Mouse (Mus musculus) heart, postnatal 10 days (tissue): ENCODE data around the gene Capns2. TPM values are rescaled to one million over a fixed set of nuclear protein-coding genes. Genes with fewer than 3 reads are reported as not detected.

Source experiments
- DNase-seq, 2 experiments: peaks; one replicate each; pipeline ENCODE4 v3.0.0; 2021
- intact Hi-C: fragments of 180-260 bp; cut with DNase I; formaldehyde crosslinking; loops from one replicate; pipeline ENCODE4 v1.15.1; 2025
- microRNA-seq, 2 experiments: library from miRNA; unstranded; fragments of <30 nt; microRNA quantifications; one replicate each; pipeline ENCODE4 v1.2.0; 2022
- total RNA-seq, 2 experiments: library from RNA; stranded (reverse); gene quantifications; 2 replicates each; pipeline ENCODE4 v1.2.3; 2021

Gene Capns2
- total RNA-seq, 2 experiments from 2014 or later, result not detected

DNA sequence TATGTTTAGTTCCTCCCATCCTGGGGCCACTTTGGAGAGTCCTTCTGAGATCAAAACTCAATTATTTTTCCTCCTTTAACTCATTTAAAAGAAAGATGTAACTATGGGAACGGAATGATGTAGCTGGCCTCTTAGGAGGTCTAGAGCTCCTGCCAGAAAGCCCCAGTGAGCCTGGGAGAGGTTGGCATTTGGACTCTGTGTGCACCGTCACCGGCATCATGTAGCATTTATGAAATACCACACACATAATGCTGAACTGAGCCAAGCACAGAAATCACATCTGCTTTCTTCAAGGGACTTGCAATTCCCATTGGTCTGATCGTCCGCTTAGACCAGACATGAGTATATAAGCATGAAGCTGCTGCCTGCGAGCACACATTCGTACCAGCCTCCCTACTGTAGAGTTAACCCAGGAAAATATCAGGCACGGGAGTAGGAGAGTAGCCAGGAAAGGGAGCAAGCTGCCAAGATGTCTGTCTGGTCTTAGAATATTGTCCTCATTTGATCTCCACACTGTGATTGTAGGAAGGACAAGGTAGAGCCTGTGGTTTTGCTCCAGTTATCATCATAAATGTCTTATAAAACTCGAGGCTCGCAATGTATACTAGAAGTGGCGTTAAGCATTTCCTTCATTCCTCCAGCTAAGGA, 2.4 kb downstream of the Capns2 start:
- DNase-seq, result peak in 1 of 2 experiments; percentile 10
- intact Hi-C loops, result no loop called here

DNA sequence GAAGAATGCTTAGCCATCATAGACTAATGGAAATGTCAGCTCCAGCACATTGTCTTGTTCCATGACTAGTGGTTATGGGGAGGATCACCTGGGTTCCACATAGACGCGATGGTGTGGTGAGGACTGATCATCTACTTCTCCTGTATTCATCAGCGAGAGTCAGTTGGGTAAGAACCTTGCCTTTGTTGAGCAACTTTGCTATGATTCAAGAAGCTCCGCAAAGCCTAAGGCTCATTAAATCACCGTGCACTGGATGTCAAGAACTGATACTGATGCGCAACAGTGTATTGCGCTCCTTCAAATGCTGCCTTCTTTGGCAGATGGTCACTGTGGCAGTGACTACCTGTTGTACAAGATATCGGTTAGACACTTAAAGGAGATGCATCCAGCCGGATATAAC, 5.3 kb downstream of the Capns2 start:
- intact Hi-C loops, result no loop called here
- DNase-seq, result no peak

DNA sequence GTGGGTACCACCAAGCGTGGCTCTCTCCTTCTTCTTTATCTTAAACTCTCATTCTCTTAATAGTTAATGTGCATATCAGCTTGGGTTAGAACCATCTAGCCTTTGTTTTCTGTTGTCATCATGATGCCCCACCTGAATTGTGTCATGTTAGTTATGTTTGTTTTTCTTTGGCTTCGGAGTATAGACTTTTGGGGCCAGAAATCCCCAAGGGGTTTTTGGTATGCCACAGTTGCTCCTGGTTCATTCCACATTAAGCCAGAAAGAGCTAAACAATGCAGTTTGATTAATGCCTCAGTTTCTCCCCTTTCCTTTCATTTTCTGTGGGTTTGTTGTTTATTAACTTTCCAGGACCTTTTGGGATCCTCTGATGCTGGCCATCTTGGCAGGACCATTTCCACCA, 7.2 kb downstream of the Capns2 start:
- no peak for DNase-seq
- intact Hi-C loops, result no loop called here

DNA sequence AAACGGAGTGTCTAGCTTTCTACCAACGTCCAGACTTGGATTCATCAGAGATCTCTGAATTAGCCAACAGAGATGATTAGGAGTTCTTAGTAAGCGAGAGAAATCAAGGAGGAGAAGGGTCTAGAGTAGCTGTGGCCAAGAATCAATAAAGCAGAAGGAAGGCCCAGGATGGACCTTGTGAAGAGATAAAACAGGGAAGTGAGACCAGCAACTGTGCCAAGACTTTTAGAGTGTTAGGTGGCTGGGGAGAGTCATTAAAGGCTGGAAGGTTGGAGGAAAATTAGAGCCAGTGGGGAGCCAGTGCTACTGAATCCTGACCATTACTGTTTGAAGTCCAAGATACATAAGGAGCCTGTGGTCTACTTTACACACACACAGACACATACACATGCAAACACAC, 10.3 kb downstream of the Capns2 start:
- intact Hi-C loops, result no loop called here
- no peak for DNase-seq

DNA sequence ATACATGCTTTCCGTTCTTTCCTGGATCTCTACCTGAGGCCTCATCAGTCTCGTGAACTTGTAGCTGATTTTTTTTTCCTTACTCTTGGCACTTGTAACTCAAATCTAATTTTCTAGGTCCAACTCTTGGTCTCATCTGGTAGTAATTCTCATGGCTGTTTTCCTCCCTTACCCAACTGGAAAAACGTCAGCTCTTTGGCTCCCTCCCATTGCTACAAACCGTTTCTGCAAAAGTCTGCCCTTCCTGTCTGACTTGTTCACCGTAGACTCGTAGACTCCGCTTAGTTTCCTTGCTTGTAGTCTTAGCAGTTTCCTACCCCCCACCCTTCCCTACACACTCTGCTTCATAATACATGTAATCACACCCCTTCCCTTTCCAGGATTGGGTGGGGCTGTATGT, 12.2 kb downstream of the Capns2 start:
- intact Hi-C loops, result no loop called here
- DNase-seq, result peak in 1 of 2 experiments; percentile 9

DNA sequence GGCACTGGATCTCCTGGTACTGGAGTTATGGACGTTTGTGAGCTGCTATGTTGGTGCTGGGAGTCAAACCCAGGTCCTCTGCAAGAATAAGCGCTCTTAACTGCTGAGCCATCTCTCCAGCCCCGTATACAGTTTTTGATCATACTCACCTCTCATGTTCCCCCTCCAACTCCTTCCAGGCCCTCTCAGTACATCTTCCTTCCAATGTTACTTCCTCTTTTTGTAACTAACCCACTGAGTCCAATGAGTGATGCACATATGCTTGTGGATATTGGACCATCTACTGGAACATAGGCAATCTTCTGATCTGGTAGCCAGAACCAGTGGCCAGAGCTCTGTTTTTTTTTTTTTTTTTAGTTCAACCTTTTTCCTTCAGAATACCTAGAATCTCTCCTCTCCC, 14.9 kb downstream of the Capns2 start:
- intact Hi-C loops, result no loop called here
- no peak for DNase-seq

DNA sequence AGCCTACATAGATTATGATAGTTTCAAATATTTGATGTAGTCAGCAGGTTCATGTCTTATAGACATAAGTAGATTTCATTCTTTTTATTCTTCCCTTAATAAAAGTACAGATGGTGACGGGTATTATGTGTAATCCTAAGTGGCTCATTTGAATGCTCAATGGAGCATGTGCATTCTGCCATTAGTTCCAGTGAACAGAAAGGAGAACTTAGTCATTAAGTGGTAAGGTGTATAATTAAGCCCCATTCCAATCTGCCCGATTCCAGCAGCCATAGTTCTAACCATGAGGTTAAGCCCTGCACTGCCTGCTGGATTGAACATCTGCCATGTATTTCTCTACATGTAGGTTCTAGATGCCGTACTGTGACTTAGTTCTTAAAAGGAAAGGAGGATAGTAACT, 20.6 kb downstream of the Capns2 start:
- DNase-seq, result no peak
- intact Hi-C loops, result no loop called here

DNA sequence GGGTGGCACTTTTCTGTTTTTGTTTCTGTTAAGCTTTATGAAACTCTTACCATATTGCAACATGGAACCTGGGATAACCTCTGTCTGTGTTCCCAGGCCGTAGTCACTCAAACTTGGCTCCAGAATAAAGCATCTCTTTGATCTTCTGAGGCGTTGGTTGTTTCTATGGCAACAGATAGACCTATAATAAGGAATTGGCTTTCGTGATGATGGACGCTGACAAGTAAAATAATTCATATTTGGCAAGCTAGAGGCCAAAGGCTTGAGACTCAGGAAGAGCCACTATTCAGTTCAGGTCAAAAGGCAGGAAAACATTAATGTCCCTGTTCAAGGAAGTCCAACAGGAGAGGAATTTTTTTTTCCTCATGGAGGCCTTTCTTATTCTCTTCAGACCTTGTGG, 27.8 kb downstream of the Capns2 start:
- no peak for DNase-seq

DNA sequence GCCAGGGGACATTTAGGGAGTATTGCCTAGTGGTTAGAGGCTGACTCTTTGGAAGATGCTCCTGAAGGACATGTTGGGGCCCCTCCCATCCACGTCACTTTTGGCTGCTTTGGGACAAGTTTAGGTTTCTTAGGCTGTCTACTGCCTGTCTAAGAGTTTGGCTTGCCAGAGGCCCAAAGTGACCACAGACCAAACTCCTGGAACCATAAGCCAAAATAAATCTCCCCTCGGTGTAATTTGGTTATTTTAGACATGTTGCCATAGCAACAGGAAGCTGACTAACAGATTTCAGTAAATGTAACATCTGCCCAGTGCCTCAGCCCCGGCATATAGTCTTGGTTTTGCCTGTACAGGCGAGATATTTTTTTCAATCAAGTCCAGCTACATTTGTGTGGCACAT, 36.8 kb downstream of the Capns2 start:
- intact Hi-C loops, result no loop called here
- no peak for DNase-seq

More for the DNA sequence above, 27.8 kb downstream of the Capns2 start:
- intact Hi-C loops, result no loop called here

DNA sequence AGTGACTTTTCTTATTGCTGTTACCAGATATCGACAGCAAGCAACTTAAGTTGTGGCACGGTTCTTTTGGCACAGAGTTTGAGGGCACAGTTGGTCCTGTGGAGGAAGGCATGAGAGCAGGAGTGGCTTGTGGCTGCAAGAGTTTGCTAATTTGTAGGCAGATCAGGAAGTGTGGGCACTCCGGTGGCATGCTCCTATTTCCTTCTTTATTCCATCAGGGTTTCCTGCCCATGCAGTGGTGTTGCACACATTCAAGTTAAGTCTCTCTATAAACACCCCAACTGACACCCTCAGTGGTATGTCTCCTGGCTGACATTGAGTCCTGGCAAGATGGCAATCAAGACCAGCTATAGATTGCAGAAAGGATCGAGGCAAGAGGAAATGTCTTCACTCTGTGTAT, 47.9 kb downstream of the Capns2 start:
- intact Hi-C loops, result no loop called here
- no peak for DNase-seq

DNA sequence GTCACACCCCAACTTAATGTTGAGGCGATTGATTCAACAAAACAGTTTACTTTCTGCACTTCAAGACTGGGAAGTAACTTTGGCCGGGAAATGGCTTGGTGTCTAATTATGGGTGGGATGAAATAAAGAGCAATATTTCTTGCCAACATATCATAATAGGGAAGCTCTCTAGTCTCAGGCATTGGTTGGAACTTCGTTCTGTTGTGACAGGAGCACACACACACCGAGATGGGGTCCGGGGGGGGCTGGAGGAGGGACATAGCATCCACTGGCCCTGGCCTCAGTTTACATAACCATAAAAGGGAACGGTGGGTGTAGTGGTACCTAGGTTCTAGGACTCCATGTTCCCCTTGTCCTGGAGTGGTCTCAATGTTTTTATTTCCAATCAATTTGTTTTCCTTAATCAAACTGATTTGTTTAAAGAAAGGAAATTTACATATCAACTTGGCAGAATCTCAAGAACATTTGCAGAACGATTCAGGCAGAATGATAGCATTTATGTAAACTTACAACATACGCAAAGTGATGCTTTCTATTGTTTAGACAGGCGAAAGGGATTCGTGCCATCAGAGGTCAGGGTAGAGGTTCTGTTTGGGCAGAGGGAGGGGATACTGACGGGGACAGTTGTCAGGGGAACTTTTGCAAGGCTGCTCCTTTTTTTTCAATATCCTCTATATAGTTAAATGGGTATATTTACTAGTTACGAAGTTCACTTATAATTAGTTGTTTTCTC, 49.6 kb downstream of the Capns2 start:
- no peak for DNase-seq
- intact Hi-C loops, result no loop called here

Small RNAs within 50 kb of the gene (microRNA-seq; reads per million reads assigned to microRNA genes)
- gene Gm22151, result 0 reads per million in 2 experiments

Other genes with a start within 250 kb of the Capns2 start
- not detected for gene Irx6, start 227.1 kb upstream of the Capns2 start, total RNA-seq
- 100 to 1,000 TPM; 187 to 198 TPM for gene Mmp2, start 74.1 kb upstream of the Capns2 start, total RNA-seq
- gene Lpcat2, start 46.1 kb upstream of the Capns2 start, total RNA-seq, result 1 to 10 TPM; 1.9 to 2.5 TPM
- gene Slc6a2, start 58.7 kb downstream of the Capns2 start, total RNA-seq, result under 1 TPM; 0.10 to 0.12 TPM
- gene Ces1a, start 146.8 kb downstream of the Capns2 start, total RNA-seq, result not detected
- not detected for gene Ces1b, start 178.6 kb downstream of the Capns2 start, total RNA-seq
- gene Ces1c, start 229.9 kb downstream of the Capns2 start, total RNA-seq, result not detected